Mouse (Mus musculus): ENCODE measurements around the gene Krtap9-1.
"Not testable (repeated sequence)": the region's sequence is repeated elsewhere in the genome, so short reads cannot be mapped to it uniquely, and the experiment has no call there.

The Krtap9-1 gene

GRCm38 (mm10) chr11:99873089-99873488 is at the start of gene Krtap9-1:
Gene Krtap9-1, plus strand, starts transcription at chr11:99873389.
- DNase-seq (ENCODE audit: low spot score), result not testable (repeated sequence)

- no peak for DNase-seq (ENCODE audit: low spot score)
Measured at GRCm38 (mm10) chr11:99837966-99838365, 35.2 kb upstream of the Krtap9-1 start, which contains the start of gene 2300003K06Rik. Gene 2300003K06Rik, minus strand, starts transcription at chr11:99838066.

- no peak for DNase-seq (ENCODE audit: low spot score)
Measured at GRCm38 (mm10) chr11:99842185-99842584, 31.0 kb upstream of the Krtap9-1 start.

- no peak for DNase-seq (ENCODE audit: low spot score)
Measured at GRCm38 (mm10) chr11:99846746-99847145, 26.4 kb upstream of the Krtap9-1 start.

GRCm38 (mm10) chr11:99851508-99851907 is 21.7 kb upstream of the Krtap9-1 start, which contains the start of gene Krtap4-16:
Gene Krtap4-16, minus strand, starts transcription at chr11:99851608.
- DNase-seq (ENCODE audit: low spot score), result no peak

- DNase-seq (ENCODE audit: low spot score), result peak; percentile 52
Measured at GRCm38 (mm10) chr11:99854121-99854520, 19.1 kb upstream of the Krtap9-1 start.

- no peak for DNase-seq (ENCODE audit: low spot score)
Measured at GRCm38 (mm10) chr11:99857617-99858016, 15.6 kb upstream of the Krtap9-1 start, which contains the start of gene Gm11568. Gene Gm11568, plus strand, starts transcription at chr11:99857917.

- DNase-seq (ENCODE audit: low spot score), result no peak
Measured at GRCm38 (mm10) chr11:99858761-99859160, 14.4 kb upstream of the Krtap9-1 start.

GRCm38 (mm10) chr11:99864176-99864575 is 9.0 kb upstream of the Krtap9-1 start, which contains the start of gene Gm11559:
Gene Gm11559, plus strand, starts transcription at chr11:99864476.
- not testable (repeated sequence) for DNase-seq (ENCODE audit: low spot score)

GRCm38 (mm10) chr11:99878887-99879286 is 5.7 kb downstream of the Krtap9-1 start, which contains the start of gene Gm11567:
Gene Gm11567, plus strand, starts transcription at chr11:99879187.
- DNase-seq (ENCODE audit: low spot score), result not testable (repeated sequence)

- no peak for DNase-seq (ENCODE audit: low spot score)
Measured at GRCm38 (mm10) chr11:99907620-99908019, 34.4 kb downstream of the Krtap9-1 start, which contains the start of gene Krtap31-1. Gene Krtap31-1, plus strand, starts transcription at chr11:99907920.

GRCm38 (mm10) chr11:99914451-99914850 is 41.3 kb downstream of the Krtap9-1 start, which contains the start of gene Gm11565:
Gene Gm11565, plus strand, starts transcription at chr11:99914751.
- DNase-seq (ENCODE audit: low spot score), result no peak

Measured in retina, embryonic 14.5 days (tissue).